Mouse (Mus musculus) kidney, postnatal 10 days (tissue): Measurements from ENCODE around the gene Tatdn2.
"Not testable (repeated sequence)": the region's sequence is repeated elsewhere in the genome, so short reads cannot be mapped to it uniquely, and the experiment has no call there.

ENCODE experiments used
- DNase-seq: peaks from one replicate; pipeline ENCODE4 v3.0.0; 2021; ENCODE audit warnings: mixed read lengths

Tatdn2 gene

GRCm38 (mm10) chr6:113672029-113672428 is 24.8 kb upstream of the Tatdn2 start:
- not testable (repeated sequence) for DNase-seq

DNA sequence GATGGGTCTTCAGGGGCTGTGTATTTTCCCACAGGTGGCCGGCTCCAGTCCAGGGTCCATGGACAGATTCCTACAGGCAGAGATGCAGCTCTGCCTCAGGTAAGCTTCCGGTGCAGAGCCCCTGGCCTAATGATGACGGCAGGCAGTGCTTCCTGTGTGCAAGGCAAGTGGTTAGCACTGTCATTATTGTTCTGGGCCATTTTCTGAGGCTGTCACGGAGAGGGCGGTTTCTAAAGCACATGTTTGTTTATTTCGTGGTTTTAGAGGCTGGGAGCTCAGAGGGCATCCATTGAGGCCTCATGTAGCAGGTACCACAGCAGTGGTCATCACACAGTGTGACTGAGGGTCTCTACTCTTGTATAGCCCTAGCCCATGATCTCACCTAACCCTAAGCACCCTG is 23.9 kb upstream of the Tatdn2 start:
- no peak for DNase-seq

GRCm38 (mm10) chr6:113675234-113675633 is 21.6 kb upstream of the Tatdn2 start:
- no peak for DNase-seq

GRCm38 (mm10) chr6:113675991-113676390 is 20.9 kb upstream of the Tatdn2 start:
- no peak for DNase-seq

GRCm38 (mm10) chr6:113677070-113677734 is 19.6 kb upstream of the Tatdn2 start:
- DNase-seq: peak; percentile 47

DNA sequence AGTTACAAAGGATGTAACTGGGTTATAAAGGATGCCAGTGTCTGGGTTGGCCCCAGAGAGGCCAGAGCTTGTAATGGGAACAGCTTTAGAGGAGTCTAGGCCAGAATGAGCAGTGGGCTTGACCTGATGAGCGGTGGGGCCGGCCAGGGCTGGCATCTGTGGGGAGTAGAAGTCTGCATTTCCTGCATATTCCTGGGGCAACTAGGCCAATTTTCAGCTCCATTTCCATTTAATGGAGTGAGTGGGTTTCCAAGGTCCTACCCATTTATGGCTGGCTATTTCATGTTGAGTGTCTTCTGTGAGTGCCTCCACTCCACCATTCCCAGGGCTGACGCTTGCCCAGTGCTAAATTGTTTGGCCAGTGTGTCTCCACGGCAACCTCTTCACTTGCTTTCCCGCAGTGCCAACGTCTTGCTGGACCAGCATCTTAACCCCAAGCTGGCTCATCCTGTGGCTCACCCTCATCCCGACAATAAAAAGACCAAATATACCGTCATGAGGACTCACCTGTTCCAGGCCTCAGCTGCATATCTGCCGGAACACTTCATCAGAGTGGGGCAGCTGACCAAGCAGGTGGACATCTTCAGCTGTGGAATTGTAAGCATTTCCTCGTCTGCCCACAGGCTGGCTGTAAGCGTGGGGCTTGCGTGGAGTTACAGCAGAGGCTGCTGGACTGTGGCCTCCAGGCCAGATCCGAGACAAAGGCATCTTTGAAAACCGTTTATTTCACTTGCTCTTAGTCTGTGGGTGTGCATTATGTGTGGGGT is 18.4 kb upstream of the Tatdn2 start:
- DNase-seq: no peak

- DNase-seq: no peak
Measured at GRCm38 (mm10) chr6:113679993-113680566, 16.8 kb upstream of the Tatdn2 start.

- peak; percentile 93 for DNase-seq
Measured at GRCm38 (mm10) chr6:113681271-113681670, 15.6 kb upstream of the Tatdn2 start.

DNA sequence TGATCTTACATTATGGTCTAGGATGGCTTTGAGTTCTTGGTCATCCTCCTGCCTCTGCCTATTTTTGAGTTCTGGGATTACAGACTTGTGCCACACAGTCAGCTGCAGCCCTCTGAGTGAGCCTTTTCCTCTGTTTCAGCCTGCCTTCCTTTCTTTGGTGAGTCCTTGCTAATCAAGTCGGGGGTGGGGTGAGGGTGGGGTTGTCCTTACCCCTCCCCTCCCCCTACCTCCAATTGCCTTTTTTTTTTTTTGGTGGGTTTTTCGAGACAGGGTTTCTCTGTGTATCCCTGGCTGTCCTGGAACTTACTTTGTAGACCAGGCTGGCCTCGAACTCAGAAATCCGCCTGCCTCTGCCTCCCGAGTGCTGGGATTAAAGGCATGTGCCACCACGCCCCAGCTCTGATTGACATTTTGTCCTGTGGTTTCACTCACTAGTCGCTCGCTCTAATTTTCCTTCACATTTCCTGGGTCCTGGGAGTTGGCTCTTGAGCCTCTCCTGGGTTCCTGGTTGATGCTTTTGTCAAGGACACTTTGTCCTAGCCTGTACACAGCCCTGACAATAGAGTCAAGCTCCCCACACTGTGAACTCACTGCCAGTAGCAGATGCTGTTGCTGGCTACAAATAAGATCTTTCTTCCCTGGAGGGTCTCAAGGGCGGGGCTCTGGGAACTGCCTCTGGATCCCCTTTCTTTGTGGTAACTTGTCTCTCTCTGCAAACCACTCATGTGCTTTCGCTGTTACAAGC is 13.6 kb upstream of the Tatdn2 start:
- no peak for DNase-seq

- no peak for DNase-seq
Measured at GRCm38 (mm10) chr6:113686551-113687125, 10.2 kb upstream of the Tatdn2 start.

DNA sequence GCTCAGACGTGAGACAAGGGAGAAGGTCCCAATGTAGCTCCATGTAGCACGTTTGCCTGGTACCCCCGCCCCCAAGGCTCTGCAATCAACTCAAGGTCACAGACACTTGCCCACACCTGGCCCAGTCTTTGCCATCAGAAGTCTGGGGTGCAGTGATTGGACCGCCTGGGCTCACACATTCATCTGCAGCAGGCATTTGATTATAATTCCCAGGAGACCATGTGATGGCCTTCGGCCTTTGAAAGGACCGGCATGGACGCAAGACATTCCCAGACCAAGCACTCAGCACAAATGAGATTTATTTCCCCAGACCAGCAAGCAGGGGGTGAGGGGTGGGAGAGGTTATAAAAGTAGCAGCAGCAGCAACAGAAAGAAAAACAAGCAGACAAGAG is 6.8 kb upstream of the Tatdn2 start:
- peak; percentile 78 for DNase-seq

- DNase-seq: peak; percentile 93
Measured at GRCm38 (mm10) chr6:113690400-113691083, 6.3 kb upstream of the Tatdn2 start.

- no peak for DNase-seq
Measured at GRCm38 (mm10) chr6:113691084-113691462, 5.8 kb upstream of the Tatdn2 start.

GRCm38 (mm10) chr6:113692661-113693133 is 4.2 kb upstream of the Tatdn2 start:
- DNase-seq: peak; percentile 45

DNA sequence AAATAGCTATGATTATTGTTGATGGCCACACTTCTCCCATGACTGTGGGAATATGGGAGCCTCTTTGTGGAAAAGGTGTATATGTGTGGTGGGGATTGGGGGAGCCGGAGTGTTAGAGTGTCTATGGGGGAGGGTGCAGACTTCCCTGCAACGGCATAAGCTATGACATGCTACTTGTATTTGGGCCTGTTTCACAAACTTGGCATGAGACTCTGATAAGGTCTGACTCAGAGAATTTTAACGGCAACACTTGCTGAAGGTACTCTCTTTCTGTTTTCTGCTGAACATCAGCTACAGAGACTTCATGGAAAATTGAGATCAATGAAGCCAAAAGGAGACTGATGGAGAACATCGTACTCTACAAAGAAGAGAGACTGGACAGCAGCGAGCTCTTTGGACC is 3.5 kb upstream of the Tatdn2 start:
- DNase-seq: no peak

DNA sequence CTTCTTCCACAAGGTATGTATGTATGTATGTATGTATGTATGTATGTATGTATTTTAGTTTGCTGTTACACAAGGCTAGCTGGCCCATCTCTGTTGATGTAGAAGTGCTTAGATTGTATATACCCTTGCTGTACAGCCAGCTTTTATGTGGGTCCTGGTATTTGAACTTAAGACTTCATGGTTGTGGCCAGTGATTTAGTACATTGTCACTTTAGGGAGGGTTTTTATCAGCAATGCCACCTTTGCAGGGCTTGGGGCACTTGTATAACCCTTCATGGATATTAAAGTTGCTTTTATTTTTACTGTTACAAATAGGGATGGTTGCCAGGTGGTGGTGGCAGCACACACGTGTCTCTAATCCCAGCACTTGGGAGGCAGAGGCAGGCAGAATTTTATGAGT is 1.6 kb upstream of the Tatdn2 start:
- no peak for DNase-seq

- no peak for DNase-seq
Measured at GRCm38 (mm10) chr6:113695766-113696355, 989 bp upstream of the Tatdn2 start.

- DNase-seq: peak; percentile 57
Measured at GRCm38 (mm10) chr6:113697222-113698205, 664 bp downstream of the Tatdn2 start.

GRCm38 (mm10) chr6:113712718-113713117 is 15.9 kb downstream of the Tatdn2 start:
- DNase-seq: no peak

- DNase-seq: not testable (repeated sequence)
Measured at GRCm38 (mm10) chr6:113713389-113713788, 16.5 kb downstream of the Tatdn2 start.

DNA sequence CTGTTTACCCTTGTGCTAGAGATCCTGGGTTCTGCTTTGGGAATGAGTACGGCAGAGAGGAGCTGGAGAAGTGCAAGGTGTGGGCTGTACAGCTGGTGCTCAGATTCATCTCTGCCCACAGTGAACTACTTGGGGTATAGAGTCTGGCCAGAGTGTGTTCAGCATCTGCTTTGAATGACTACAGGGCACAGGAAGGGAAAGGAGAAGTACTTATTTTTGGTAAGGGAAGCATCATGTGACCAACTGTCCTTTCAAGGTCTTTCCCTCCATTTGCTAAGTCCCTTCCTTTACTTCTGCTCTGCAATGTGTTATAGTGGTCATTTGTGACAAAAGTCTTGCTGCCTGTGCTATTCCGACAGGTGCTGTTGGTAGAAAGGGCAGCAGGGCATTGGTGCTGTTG is 17.4 kb downstream of the Tatdn2 start:
- no peak for DNase-seq
